Mouse (Mus musculus) adrenal gland, postnatal 25 days (tissue): ENCODE measurements around the gene Spata13. TPM values are rescaled to one million over a fixed set of nuclear protein-coding genes. Genes with fewer than 3 reads are reported as not detected.

ENCODE experiments used
- DNase-seq: peaks from one replicate; pipeline ENCODE4 v3.0.0; 2021; ENCODE audit warnings: mixed read lengths
- total RNA-seq: library from RNA; stranded (reverse); gene quantifications from 2 replicates; pipeline ENCODE4 v1.2.3, GENCODE M21; 2021

Spata13 gene
- total RNA-seq, 1 experiment from 2014 or later = 181 TPM

DNA sequence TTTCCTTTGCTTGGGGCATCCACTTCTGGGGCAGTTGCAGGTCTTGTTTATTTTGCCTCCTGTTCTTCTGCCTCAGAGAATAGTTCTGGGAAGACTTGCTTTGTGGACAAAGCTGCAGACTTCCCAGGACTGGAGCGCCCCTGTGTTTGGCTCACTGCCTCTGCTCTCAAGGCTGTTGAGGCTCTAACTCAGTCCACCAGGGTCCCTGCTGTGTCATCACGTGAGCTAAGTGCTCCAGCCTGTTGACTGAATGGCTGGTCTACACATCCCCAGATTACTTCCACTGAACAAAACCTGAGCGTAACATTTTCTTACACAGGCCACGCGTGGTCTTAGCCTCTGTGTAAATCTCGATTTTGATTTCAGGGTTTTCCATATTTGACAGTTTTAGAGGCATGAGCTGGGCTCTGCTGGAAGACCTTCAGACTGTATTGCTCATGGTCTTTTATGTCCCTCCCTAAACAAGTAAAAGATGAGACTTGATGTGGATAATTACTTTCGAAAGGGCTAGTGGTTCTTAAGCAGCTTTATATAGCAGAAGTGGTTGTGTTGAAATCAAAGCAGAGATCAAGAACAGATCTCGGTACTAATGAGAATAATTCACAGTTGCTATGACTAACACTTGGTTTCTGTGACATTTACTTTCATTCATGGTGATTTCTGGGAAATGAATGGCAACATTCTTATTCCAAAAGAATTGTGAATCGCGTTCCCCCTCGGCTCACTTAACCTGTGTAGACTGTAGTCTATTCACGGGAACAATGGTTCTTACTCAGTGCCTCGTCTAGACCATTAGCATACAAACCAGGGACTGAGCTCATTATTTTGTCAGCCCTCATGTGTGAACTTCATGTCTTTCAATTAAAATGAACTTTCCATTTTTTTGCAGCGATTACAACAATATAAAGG is 119.3 kb downstream of the Spata13 start:
- peak; percentile 63 for DNase-seq

- no peak for DNase-seq
Observed at GRCm38 (mm10) chr14:60753801-60754126, 120.0 kb downstream of the Spata13 start.

DNA sequence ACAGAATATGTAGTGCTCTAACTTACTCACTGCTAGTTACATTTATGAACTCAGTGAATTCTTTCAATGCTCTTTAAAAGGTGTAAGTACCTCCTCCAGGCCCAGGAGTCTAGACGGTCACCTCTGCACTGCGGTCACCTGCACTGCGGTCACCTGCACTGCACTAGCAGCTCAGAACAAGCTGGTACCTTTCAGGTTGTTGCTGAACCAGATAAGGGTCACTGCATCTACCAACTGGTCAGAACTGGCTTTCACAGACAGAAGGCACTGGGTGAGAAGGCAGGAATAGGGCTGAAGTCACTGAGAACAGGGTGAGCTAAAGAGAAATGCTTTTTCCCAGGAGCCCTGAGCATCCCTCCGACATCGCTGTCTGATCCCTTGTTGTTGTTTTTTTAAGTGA is 120.9 kb downstream of the Spata13 start:
- no peak for DNase-seq

GRCm38 (mm10) chr14:60756271-60756670 is 122.5 kb downstream of the Spata13 start:
- no peak for DNase-seq

GRCm38 (mm10) chr14:60757265-60757664 is 123.5 kb downstream of the Spata13 start:
- DNase-seq = no peak

- no peak for DNase-seq
Observed at GRCm38 (mm10) chr14:60757722-60758121, 123.9 kb downstream of the Spata13 start.

- no peak for DNase-seq
Observed at GRCm38 (mm10) chr14:60759097-60759496, 125.3 kb downstream of the Spata13 start.

GRCm38 (mm10) chr14:60761801-60762200 is 128.0 kb downstream of the Spata13 start:
- no peak for DNase-seq

- no peak for DNase-seq
Observed at GRCm38 (mm10) chr14:60762754-60763153, 129.0 kb downstream of the Spata13 start.

- DNase-seq = no peak
Observed at GRCm38 (mm10) chr14:60763746-60764145, 129.9 kb downstream of the Spata13 start.

- no peak for DNase-seq
Observed at GRCm38 (mm10) chr14:60764526-60764925, 130.7 kb downstream of the Spata13 start.

GRCm38 (mm10) chr14:60765025-60765424 is 131.2 kb downstream of the Spata13 start:
- no peak for DNase-seq

- DNase-seq = no peak
Observed at GRCm38 (mm10) chr14:60767884-60768283, 134.1 kb downstream of the Spata13 start, which contains the start of gene C1qtnf9. TSS of gene C1qtnf9 (plus strand) at chr14:60768134.

DNA sequence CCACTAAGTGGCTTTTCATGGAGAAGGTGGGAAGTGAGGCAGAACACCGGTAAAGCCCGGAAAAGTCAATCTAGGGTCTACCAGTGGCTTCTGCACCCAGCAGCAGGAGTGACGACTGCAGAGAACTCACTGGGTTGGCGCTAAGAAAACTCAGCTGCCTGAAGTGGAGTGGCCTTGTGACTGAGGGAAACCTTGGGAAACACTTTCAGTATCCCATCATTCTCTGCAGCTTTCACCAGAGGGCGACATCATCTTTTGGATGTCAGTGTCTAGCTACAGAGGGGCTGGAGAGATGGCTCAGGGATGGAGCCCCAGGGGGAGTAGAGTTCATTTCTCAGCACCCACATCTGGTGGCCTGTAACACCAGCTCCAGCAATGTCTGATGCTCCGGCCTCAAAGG is 135.5 kb downstream of the Spata13 start:
- DNase-seq = no peak

- no peak for DNase-seq
Observed at GRCm38 (mm10) chr14:60770594-60770993, 136.8 kb downstream of the Spata13 start.

GRCm38 (mm10) chr14:60771057-60771456 is 137.3 kb downstream of the Spata13 start:
- DNase-seq = peak; percentile 71

DNA sequence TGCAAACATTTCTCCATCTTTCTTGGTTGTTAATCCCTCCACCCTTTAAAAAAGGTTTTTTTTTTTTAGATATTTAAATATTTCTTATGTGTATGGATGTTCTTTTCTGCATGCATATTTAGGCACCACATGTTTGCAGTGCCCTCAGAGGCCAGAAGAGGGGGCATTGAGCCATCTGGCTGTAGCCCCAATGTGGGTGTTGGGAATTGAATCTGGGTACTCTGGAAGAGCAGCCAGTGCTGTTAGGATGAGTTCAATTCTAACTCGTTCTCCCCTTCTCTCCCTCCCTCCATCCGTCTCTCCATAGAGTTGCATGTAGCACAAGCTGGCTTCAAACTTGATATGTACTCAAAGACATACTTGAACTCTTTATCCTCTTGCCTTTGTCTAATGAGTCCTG is 139.7 kb downstream of the Spata13 start:
- DNase-seq = no peak

DNA sequence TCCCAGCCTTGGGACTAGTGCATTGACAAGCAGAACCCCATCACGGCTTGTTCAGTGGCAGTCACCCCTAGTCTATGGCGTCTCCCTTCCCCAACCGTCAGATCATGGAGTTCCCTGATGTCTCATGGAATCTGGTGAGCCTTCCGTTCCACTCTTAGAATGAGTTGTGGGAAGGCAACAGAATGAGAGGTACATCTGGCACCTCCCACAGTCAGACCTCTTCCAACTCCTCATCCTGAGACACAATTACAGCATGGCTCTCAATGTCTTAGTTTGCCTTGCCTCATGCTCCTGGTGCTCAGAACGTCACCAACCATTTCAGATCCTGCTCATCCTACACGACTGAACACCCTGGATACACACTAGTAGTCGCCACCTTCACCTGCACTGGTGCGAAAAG is 142.7 kb downstream of the Spata13 start:
- no peak for DNase-seq

DNA sequence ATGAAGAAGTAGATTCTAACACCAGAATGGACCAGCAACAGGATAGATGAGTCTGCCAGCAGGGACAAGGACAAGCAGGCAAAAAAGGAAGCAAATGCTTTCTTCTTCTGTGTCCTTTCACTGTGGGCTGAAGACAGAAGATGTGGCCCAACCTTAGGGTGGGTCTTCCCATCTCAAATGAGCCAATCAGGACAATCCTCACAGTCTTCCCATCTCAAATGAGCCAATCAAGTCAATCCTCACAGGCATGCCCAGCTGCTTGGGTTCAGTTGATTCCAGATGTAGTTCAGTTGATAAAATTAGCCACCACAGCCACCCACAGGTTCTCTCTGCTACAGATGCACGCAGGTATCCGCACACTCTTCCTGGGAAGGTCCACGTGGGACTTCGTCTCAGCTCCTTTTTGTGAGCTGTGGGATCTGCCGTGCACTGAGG is 143.7 kb downstream of the Spata13 start:
- DNase-seq = no peak

DNA sequence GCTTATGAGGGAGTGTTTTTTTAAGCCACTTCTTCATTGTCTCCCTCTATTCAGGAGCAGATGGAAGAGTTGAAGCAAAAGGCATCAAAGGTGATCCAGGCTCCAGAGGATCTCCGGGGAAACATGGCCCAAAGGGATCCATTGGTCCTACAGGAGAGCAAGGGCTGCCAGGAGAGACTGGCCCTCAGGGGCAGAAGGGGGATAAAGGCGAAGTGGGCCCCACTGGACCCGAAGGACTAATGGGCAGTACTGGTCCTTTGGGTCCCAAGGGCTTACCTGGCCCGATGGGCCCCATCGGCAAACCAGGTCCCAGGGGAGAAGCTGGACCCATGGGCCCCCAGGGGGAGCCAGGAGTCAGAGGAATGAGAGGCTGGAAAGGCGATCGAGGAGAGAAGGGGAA is 145.4 kb downstream of the Spata13 start:
- DNase-seq = no peak

DNA sequence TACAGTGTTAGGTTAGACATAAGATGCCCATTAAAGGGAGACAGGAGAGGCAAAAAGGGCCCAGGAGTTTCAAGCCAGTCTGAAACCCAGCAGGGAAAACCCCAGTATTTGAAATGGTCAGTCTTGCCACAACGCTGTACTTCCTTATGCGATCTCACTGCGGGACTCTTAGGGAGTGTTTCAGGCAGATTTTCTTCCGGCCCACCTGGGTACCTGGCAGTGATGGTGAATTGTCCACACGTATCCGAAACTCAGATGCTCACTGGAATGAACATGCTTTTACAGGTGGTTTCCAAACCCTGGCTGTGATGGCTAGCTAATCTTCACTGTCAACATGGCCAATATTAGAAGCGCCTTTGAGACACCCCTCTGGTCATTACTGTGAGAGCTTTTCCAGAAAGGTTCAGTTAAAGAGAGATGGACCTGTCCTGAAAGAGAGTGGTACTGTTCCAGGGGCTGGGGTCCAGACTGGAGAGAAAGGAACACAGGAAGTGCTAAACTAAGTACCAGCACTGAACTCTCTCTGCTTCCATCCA is 148.4 kb downstream of the Spata13 start:
- no peak for DNase-seq

DNA sequence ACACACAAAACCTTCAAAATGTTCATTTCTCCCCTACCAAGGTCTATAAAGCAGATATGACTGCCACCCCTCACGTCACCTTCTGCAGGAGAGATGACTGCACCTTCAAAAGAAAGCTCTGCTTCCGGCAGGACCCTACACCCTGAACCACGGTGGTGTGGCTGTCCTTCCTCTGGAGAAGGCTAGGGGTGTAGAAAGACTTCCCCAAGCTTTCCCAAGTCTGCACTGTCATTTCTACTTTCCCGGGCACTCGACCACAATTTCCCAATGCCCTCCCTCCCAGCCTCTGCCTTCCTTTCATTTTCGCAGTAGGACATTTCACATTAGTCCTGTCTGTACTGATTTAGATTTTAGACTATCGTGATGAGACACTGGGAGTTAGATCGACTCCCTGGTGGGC is 149.4 kb downstream of the Spata13 start:
- DNase-seq = no peak

- peak; percentile 81 for DNase-seq
Observed at GRCm38 (mm10) chr14:60784427-60785315, 150.9 kb downstream of the Spata13 start, which contains the start of gene Mipep. TSS of gene Mipep (plus strand) at chr14:60784573.
